Mouse (Mus musculus) heart, adult 10 weeks (tissue): Measurements from ENCODE around the gene E130114P18Rik. TPM values are rescaled to one million over a fixed set of nuclear protein-coding genes. Genes with fewer than 3 reads are reported as not detected.

Source experiments
- polyA plus RNA-seq: library from polyadenylated mRNA; stranded (reverse); fragments of 350-450 nt; fragmentation: Illumina TruSeq; extraction: RNeasy Lipid Tissue Mini Kit (QIAGEN cat#74804); gene quantifications from one replicate; pipeline ENCODE4 v1.2.3, GENCODE M21; 2014; ENCODE audit warnings: low read depth, low replicate concordance

Gene E130114P18Rik
- polyA plus RNA-seq, result not detected

GRCm38 (mm10) chr4:97777706-97778176, at the start of gene E130114P18Rik:
E130114P18Rik (minus strand) TSS chr4:97778078.

GRCm38 (mm10) chr4:97772641-97773040, 5.2 kb downstream of the E130114P18Rik start, which contains the start of gene Nfia:
Nfia (plus strand) TSS chr4:97772734.

Other genes with a start within 250 kb of the E130114P18Rik start
- gene Nfia, start 5.3 kb downstream of the E130114P18Rik start, polyA plus RNA-seq, result 11.0 TPM